Mouse (Mus musculus) lung, embryonic 16.5 days (tissue): ENCODE results near the gene Higd1b. TPM values are rescaled to one million over a fixed set of nuclear protein-coding genes. Genes with fewer than 3 reads are reported as not detected.

ENCODE experiments used
- ATAC-seq: fragments of 200-750 bp; cut with Nextera tagmentation; 2 replicates; pipeline ENCODE4 v1.8.0; 2017; ENCODE audit warnings: low read depth, mild to moderate bottlenecking, moderate library complexity
- H3K27ac ChIP-seq: fragments of 300-500 bp; sonication (generic); 2 replicates; pipeline ENCODE4 v1.5.1; 2014; ENCODE audit warnings: mild to moderate bottlenecking, control low read depth, low read length
- H3K27me3 ChIP-seq: fragments of 300-500 bp; sonication (generic); 2 replicates; pipeline ENCODE4 v1.6.1; 2014; ENCODE audit warnings: low read depth, low read length, mixed read lengths; ENCODE audit not compliant: control insufficient read depth, insufficient read depth
- H3K36me3 ChIP-seq: fragments of 300-500 bp; sonication (generic); 2 replicates; pipeline ENCODE4 v1.6.1; 2014; ENCODE audit warnings: low read length; ENCODE audit not compliant: control insufficient read depth, insufficient read depth
- H3K4me1 ChIP-seq: fragments of 300-500 bp; sonication (generic); replicated peaks from 2 replicates; pipeline ENCODE4 v1.6.1; 2014; ENCODE audit warnings: low read length, mixed read lengths; ENCODE audit not compliant: control insufficient read depth, insufficient read depth
- H3K4me2 ChIP-seq: fragments of 300-500 bp; sonication (generic); 2 replicates; pipeline ENCODE4 v1.6.1; 2014; ENCODE audit warnings: low read depth, low read length, control low read depth
- H3K4me3 ChIP-seq: fragments of 300-500 bp; sonication (generic); 2 replicates; pipeline ENCODE4 v1.5.1; 2014; ENCODE audit warnings: mild to moderate bottlenecking, low read length, control low read depth
- H3K9ac ChIP-seq: fragments of 300-500 bp; sonication (generic); 2 replicates; pipeline ENCODE4 v1.6.1; 2014; ENCODE audit warnings: low read length, control low read depth
- H3K9me3 ChIP-seq: fragments of 300-500 bp; sonication (generic); 2 replicates; pipeline ENCODE4 v1.6.1; 2016; ENCODE audit warnings: low read length; ENCODE audit not compliant: control insufficient read depth
- WGBS: fragments of 180-500 bp; shearing (Covaris S2); extraction: QIAGEN DNeasy Blood & Tissue Kit; methylation state at CpG from one replicate; pipeline ENCODE4 v1.1.7; 2014; 5-methylcytosine and 5-hydroxymethylcytosine counted together
- polyA plus RNA-seq: library from polyadenylated mRNA; unstranded; fragments of >200 nt; fragmentation: Nextera tagmentation; extraction: Ambion mirVana; gene quantifications from 2 replicates; pipeline ENCODE4 v1.2.1, GENCODE M21; 2015

Higd1b gene
- polyA plus RNA-seq, result 51.5 and 56.7 TPM in 2 replicates

DNA sequence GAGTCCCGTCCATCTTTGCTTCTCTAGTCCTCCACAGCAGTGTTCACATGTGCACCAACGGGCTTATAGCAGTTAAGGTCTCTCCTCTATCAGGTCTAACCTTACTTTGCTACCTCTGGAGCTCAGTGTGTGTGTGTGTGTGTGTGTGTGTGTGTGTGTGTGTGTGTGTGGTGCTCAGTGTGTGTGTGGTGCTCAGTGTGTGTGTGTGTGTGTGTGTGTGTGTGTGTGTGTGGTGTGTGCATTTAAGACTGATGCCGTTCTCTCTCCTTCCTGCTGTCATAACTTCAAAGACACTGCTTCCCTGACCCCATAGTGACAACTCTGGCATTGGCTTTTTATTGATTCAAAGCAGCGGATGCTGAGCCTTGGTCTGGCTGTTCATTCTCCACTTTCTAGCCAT lies at the start of gene Higd1b:
Gene Higd1b (plus strand): TSS at position 301 of the 400 bp plus-strand sequence.
- no peak for ATAC-seq
- no peaks in the 10 kb centered on the region for H3K27me3 ChIP-seq
- 70% methylated on average over 4 of the region's 4 CpGs for WGBS
- peak within 1 kb of the TSS; percentile 2; the same call in 1 of the 2 replicates for H3K4me3 ChIP-seq
- H3K4me1 ChIP-seq, result peaks cover 11% of the 10 kb centered on the region; the same call in 1 of the 2 replicates
- H3K27ac ChIP-seq, result peak within 1 kb of the TSS; percentile 40
- no peak within 1 kb of the TSS for H3K4me2 ChIP-seq
- H3K9ac ChIP-seq, result no peak within 1 kb of the TSS
- no peaks in the 10 kb centered on the region for H3K9me3 ChIP-seq
- peaks cover 21% of the 10 kb centered on the region for H3K36me3 ChIP-seq

DNA sequence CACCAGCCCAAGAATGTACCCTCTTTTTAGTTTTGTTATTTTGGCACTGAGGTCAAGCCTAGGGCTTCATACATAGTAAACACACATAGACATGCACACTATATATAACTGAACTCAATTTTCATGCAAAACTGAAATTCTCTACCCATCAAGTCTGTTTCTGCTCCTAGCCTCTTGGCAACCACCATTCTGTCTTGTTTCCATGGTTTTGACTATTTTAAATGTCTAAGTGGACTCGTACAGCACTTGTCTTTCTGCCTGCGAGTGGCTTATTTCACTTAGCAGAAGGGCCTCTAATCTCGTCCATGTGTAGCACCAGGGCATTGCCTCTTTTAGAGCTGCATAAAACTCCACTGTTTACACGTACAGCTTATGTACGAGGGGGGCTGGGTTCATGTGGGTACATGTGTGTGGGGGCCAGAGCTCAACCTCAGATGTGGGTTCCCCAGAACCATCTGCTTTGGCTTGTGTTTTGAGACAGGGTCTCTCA lies 47.9 kb upstream of the Higd1b start:
- ATAC-seq, result no peak
- Histone ChIP-seq H3K36me3 (no peaks in the 10 kb centered on the region), H3K4me3 (no peak overlapping the region), H3K4me1 (no peaks in the 10 kb centered on the region), H3K9ac (no peak overlapping the region), H3K27ac (no peak overlapping the region), H3K4me2 (no peak overlapping the region), H3K9me3 (no peaks in the 10 kb centered on the region), H3K27me3 (no peaks in the 10 kb centered on the region)
- WGBS, result 53% methylated on average over 5 of the region's 5 CpGs

DNA sequence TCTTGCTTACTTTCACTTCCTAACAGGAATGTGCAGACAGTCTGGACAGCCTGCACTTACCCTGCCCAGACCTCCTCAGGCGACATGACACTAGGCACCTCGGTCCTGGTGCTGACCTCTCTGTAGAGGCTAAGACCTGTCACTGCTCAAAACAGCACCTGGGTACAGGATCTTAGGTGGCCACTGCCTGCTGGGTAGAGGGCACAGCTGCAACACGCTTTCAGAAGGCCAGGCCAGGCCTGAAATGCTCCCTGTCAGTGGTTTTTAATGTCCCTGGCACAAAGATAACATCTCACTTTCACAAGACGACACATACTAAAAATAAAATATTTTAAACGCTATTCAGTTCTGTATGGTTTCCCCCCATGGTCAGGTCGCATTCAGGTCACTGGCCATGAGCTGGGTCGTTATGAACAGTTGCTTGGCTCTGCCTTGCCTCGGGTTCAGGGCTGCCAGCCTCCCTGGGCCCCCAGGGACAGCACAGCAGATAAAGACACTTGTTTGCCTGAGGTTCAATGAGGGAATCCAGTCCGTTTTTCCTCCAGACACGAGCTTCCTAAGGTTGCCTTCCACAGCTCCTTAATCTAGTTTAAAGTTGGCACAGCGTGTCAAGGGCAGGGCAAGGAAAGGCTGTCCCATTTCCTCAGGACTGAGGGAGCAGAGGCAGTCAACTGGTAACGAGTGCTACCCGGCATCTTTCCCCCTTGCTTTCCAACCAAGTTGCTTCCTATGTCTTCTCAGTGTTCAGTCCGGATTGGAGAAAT lies 43.8 kb upstream of the Higd1b start:
- no peak overlapping the region for H3K27ac ChIP-seq
- no peak overlapping the region for H3K9ac ChIP-seq
- H3K36me3 ChIP-seq, result peaks cover 5% of the 10 kb centered on the region
- no peaks in the 10 kb centered on the region for H3K9me3 ChIP-seq
- no peak for ATAC-seq
- no peak overlapping the region for H3K4me2 ChIP-seq
- H3K4me1 ChIP-seq, result no peaks in the 10 kb centered on the region
- H3K4me3 ChIP-seq, result no peak overlapping the region
- WGBS, result 51% methylated on average over 14 of the region's 14 CpGs
- no peaks in the 10 kb centered on the region for H3K27me3 ChIP-seq

DNA sequence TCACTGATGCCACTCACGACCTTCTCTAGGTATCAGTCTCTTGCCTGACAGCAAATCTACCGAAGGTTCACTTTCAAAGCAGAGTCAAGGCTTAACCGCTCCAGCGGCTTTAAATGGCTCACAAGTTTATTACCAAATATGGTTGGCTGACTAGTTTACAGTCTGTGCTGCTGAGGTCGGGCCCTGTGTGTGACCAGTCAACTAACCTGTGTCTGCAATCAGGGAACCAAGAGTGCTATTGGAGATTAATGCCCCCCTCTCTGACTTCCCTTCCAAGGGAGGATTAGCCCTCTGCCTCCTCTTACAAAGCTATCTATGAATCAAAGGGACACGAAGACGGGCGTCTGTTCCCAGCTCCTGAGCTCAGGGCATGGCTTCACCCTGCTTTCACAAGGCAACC lies 41.5 kb upstream of the Higd1b start:
- H3K4me3 ChIP-seq, result no peak overlapping the region
- no peak overlapping the region for H3K9ac ChIP-seq
- no peak overlapping the region for H3K27ac ChIP-seq
- no peaks in the 10 kb centered on the region for H3K27me3 ChIP-seq
- ATAC-seq, result no peak
- WGBS, result 52% methylated on average over 8 of the region's 8 CpGs
- no peaks in the 10 kb centered on the region for H3K4me1 ChIP-seq
- no peaks in the 10 kb centered on the region for H3K9me3 ChIP-seq
- H3K4me2 ChIP-seq, result no peak overlapping the region
- H3K36me3 ChIP-seq, result peaks cover 13% of the 10 kb centered on the region

DNA sequence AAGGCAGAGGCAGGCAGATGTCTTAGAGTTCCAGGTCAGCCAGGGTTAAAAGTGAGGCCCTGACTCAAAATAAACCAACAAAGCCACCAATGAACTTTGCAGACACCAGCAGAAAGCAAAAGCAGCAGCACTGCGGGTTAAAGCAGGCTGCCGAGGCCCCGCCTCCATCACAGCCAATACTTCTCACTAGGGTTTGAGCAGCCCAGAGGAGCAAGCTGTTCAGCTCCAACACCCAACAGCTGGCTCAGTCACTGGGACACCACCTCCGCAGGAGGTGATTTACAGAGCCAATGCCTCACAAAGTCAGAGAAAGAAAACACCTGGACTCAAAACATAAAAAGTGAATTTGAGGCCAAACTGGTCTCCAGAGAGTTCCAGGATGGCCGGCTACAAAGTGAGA lies 32.2 kb upstream of the Higd1b start:
- Histone ChIP-seq H3K36me3 (peaks cover 31% of the 10 kb centered on the region), H3K9me3 (no peaks in the 10 kb centered on the region)

DNA sequence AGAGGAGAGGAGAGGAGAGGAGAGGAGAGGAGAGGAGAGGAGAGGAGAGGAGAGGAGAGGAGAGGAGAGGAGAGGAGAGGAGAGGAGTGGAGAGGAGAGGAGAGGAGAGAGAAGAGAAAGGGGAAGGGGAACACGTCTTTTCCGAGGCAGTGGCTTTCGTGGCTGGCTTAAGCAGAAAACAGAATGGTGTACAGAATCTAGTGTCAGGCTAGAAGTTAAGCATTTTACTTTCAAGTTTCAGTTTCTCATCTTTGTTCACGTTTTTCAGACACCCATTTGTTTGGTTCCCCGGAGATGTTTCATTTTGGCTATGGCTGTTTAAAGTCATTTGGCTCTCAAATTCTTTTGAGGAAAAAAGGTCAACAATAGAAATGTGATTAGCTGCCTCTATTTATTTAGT lies 27.4 kb upstream of the Higd1b start:
- 59% methylated on average over 5 of the region's 5 CpGs for WGBS
- H3K4me3 ChIP-seq, result no peak overlapping the region
- no peaks in the 10 kb centered on the region for H3K27me3 ChIP-seq
- ATAC-seq, result no peak
- no peaks in the 10 kb centered on the region for H3K9me3 ChIP-seq
- no peak overlapping the region for H3K27ac ChIP-seq
- H3K9ac ChIP-seq, result no peak overlapping the region
- H3K36me3 ChIP-seq, result peaks cover 11% of the 10 kb centered on the region; the same call in 1 of the 2 replicates
- peaks cover 14% of the 10 kb centered on the region for H3K4me1 ChIP-seq
- H3K4me2 ChIP-seq, result no peak overlapping the region

More for the DNA sequence above, 32.2 kb upstream of the Higd1b start:
- Histone ChIP-seq H3K4me1 (peaks cover 2% of the 10 kb centered on the region), H3K27me3 (no peaks in the 10 kb centered on the region), H3K27ac (no peak overlapping the region), H3K9ac (no peak overlapping the region), H3K4me2 (no peak overlapping the region), H3K4me3 (no peak overlapping the region)
- 75% methylated on average over 5 of the region's 5 CpGs for whole genome bisulfite sequencing
- ATAC-seq, result peak; percentile 41; the same call in 1 of the 2 replicates

DNA sequence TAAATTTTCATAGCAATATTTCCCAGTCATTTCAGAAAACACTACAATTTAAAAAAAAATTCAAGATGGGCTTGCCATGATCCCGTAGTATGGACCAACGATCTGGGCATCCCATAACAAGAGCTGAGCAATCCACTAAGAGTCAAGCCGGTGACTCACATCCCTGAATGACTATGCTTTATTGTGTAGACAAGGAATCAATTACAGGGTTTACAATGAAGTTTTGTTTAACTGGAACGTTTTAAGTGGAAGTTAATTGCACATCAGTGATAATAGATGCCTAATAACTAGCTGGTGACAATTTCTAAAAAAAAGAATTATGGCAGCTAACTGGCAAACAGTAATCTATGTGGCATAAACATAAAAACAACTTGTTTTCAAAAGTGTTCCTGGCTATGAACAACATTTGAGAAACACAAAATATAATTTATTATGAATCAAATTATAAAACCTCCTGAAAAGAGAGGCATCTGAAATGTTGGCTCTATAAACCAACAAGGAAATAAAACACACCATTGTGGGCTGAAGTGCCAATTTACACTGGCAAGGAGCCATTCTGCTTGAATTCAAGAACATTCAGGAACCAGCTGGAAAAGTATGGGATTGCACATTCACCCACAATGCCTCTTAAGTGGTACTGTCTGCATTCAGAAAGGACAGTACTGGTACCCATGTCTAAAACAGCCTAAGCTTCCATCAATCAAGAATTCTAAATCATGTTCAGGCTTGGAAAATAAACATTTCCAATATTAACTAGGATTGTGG lies 24.7 kb upstream of the Higd1b start:
- H3K27ac ChIP-seq, result no peak overlapping the region
- no peaks in the 10 kb centered on the region for H3K9me3 ChIP-seq
- no peak overlapping the region for H3K4me2 ChIP-seq
- 54% methylated on average over 4 of the region's 4 CpGs for WGBS
- H3K4me3 ChIP-seq, result no peak overlapping the region
- peaks cover 4% of the 10 kb centered on the region; the same call in 1 of the 2 replicates for H3K36me3 ChIP-seq
- H3K27me3 ChIP-seq, result no peaks in the 10 kb centered on the region
- no peak for ATAC-seq
- no peak overlapping the region for H3K9ac ChIP-seq
- peaks cover 19% of the 10 kb centered on the region for H3K4me1 ChIP-seq

DNA sequence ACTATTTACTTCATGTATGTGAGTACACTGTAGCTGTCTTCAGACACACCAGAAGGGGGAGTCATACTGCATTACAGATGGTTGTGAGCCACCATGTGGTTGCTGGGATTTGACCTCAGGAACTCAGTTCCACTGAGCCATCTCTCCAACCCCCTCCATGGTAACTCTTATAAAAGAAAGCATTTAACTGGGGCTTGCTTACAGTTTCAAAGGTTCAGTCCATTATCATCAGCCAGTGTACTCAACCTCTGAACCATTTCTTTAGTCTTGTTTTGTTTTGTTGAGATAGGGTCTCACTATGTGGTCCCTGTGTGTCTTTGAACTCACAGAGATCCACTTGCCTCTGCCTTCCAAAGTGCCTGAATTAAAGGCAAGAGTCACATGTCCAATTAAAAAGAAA lies 20.8 kb upstream of the Higd1b start:
- H3K4me1 ChIP-seq, result peaks cover 31% of the 10 kb centered on the region
- H3K36me3 ChIP-seq, result peaks cover 4% of the 10 kb centered on the region; the same call in 1 of the 2 replicates
- H3K4me2 ChIP-seq, result no peak overlapping the region
- ATAC-seq, result no peak
- H3K9ac ChIP-seq, result no peak overlapping the region
- H3K4me3 ChIP-seq, result no peak overlapping the region
- no peaks in the 10 kb centered on the region for H3K9me3 ChIP-seq
- H3K27ac ChIP-seq, result no peak overlapping the region
- no peaks in the 10 kb centered on the region for H3K27me3 ChIP-seq
